Mouse (Mus musculus) limb, embryonic 14.5 days (tissue): ENCODE results near the gene 3110009E18Rik. TPM values are rescaled to one million over a fixed set of nuclear protein-coding genes. Genes with fewer than 3 reads are reported as not detected.

Experiments used
- ATAC-seq: fragments of 200-750 bp; cut with Nextera tagmentation; 2 replicates; pipeline ENCODE4 v1.8.0; 2017; ENCODE audit warnings: low read depth, moderate number of reproducible peaks, moderate TSS enrichment; ENCODE audit not compliant: low FRiP score
- DNase-seq: peaks from one replicate; pipeline ENCODE4 v3.0.0-alpha.2; 2015; ENCODE audit warnings: low spot score
- H3K27ac ChIP-seq: fragments of 300-500 bp; sonication (generic); replicated peaks from 2 replicates; pipeline ENCODE4 v1.5.1; 2014; ENCODE audit warnings: low read depth, mild to moderate bottlenecking, low read length, moderate library complexity, mixed read lengths
- H3K27me3 ChIP-seq: fragments of 300-500 bp; sonication (generic); 2 replicates; pipeline ENCODE4 v1.6.1; 2014; ENCODE audit warnings: low read length, mixed read lengths; ENCODE audit not compliant: control insufficient read depth, insufficient read depth
- H3K36me3 ChIP-seq: fragments of 300-500 bp; sonication (generic); 2 replicates; pipeline ENCODE4 v1.6.1; 2014; ENCODE audit warnings: mild to moderate bottlenecking, low read length, moderate library complexity, mixed read lengths; ENCODE audit not compliant: control insufficient read depth, insufficient read depth
- H3K4me1 ChIP-seq: fragments of 300-500 bp; sonication (generic); 2 replicates; pipeline ENCODE4 v1.6.1; 2014; ENCODE audit warnings: antibody characterized with exemption, low read length, mixed read lengths; ENCODE audit not compliant: control insufficient read depth, insufficient read depth
- H3K4me2 ChIP-seq: fragments of 300-500 bp; sonication (generic); replicated peaks from 2 replicates; pipeline ENCODE4 v1.6.1; 2014; ENCODE audit warnings: low read depth, mild to moderate bottlenecking, low read length, moderate library complexity; ENCODE audit not compliant: severe bottlenecking
- H3K4me3 ChIP-seq: fragments of 300-500 bp; sonication (generic); replicated peaks from 2 replicates; pipeline ENCODE4 v1.5.1; 2014; ENCODE audit warnings: low read length
- H3K9ac ChIP-seq: fragments of 300-500 bp; sonication (generic); 2 replicates; pipeline ENCODE4 v1.6.1; 2014; ENCODE audit warnings: mild to moderate bottlenecking, low read depth, low read length, moderate library complexity; ENCODE audit not compliant: severe bottlenecking
- H3K9me3 ChIP-seq: fragments of 300-500 bp; sonication (generic); 2 replicates; pipeline ENCODE4 v1.6.1; 2016; ENCODE audit warnings: low read length; ENCODE audit not compliant: control insufficient read depth
- POLR2A ChIP-seq: fragments of 200-500 bp; IDR thresholded peaks from 2 replicates; pipeline ENCODE4 v1.8.0; 2012; ENCODE audit warnings: inconsistent platforms, mild to moderate bottlenecking, moderate library complexity, borderline replicate concordance; ENCODE audit not compliant: insufficient read depth, insufficient read length; ENCODE audit errors: extremely low read depth
- WGBS: fragments of 180-500 bp; shearing (Covaris S2); extraction: QIAGEN DNeasy Blood & Tissue Kit; methylation state at CpG from one replicate; pipeline ENCODE4 v1.1.7; 2014; 5-methylcytosine and 5-hydroxymethylcytosine counted together
- polyA plus RNA-seq, 2 experiments: library from polyadenylated mRNA; depleted of rRNA in 1 of 2; stranded (reverse) in 1 of 2; unstranded in 1 of 2; fragments of >200 nt; fragmentation: Nextera tagmentation in 1 of 2; extraction: Ambion mirVana in 1 of 2; gene quantifications; 2 replicates each; pipeline versions ENCODE4 v1.2.1 to v1.2.3; 2012 to 2014

3110009E18Rik gene
- 6.4 and 11.4 TPM in 2 replicates for polyA plus RNA-seq (2012; rRNA removed)
- 19.8 and 20.9 TPM in 2 replicates for polyA plus RNA-seq (2014; fragmentation: Nextera tagmentation; extraction: Ambion mirVana)

DNA sequence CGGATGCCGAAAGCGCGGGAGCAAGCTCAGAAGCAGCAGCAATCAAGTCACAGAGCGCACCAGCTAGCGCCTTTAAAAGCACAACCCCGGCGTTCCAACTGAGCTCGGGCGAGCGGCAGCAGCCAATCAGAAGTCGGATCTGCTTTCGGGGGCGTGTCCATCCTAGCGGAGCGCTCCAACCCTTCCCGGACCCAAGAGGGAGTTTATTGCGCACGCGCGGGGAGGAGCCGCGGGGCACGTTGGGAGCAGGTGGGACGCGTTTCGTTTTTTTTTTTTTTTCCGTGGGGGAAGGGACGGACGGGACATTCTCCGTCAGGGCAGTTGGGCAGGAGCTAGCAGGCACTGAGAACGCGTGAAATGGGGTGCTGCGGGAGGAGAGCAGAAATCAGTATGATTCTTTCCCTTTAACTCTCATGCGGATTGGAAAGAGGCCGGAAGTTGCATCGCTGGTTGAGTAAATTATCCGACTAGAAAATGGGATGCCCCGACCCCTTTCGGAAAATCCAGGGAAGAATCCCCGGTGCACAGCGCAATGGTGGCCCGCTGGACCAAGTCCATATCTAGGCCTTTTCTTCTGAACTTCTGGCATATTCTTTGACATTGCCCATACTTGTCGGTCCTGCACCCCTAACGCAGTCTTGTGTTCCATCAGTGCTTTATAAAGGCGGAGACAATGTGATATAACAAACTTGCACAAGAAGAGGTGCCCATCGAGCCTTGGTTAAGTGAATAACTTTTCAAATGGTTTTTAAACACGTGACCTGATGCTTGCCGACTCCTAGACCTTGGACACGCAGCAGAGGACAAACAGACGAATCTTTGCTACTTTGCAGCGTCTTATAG lies at the start of gene 3110009E18Rik, which contains the start of gene Dbi:
TSS of gene 3110009E18Rik (plus strand) at position 219 of the 843 bp plus-strand sequence.
TSS of gene Dbi (minus strand) at position 110 of the 843 bp plus-strand sequence.
- no peaks in the 10 kb centered on the region for H3K9me3 ChIP-seq
- no peaks in the 10 kb centered on the region for H3K27me3 ChIP-seq
- peak; percentile 99 for DNase-seq
- ATAC-seq = peak; percentile 96
- H3K4me2 ChIP-seq = peak within 1 kb of the TSS; percentile 88
- peak; percentile 81; the same call in 1 of the 2 replicates for TF ChIP-seq POLR2A
- peaks cover 10% of the 10 kb centered on the region for H3K4me1 ChIP-seq
- H3K4me3 ChIP-seq = peak within 1 kb of the TSS; percentile 51
- peak within 1 kb of the TSS; percentile 60 for H3K9ac ChIP-seq
- H3K27ac ChIP-seq = peak within 1 kb of the TSS; percentile 83
- peaks cover 4% of the 10 kb centered on the region for H3K36me3 ChIP-seq
- 2% methylated on average over 50 of the region's 52 CpGs for WGBS

DNA sequence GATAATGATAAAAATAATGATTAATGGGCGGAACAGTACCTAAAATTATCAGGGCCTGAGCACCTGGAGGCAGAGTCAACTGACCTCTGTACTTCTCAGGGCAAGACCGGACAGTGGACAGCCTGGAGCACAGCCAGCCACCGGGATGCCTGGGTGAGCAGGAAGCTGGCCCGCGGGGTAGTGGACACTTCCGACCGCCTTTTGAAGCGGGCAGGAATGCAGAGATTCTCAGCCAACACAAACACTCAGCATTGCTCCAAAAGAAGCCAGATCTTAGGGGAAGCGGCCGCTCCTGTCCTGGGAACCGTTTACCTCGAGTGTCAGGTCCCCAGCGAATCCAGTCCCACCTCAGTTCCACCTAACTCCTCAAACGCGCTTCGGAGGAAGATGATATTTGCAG lies 48.1 kb upstream of the 3110009E18Rik start:
- peak overlapping the region; percentile 51; the same call in 1 of the 2 replicates for H3K9ac ChIP-seq
- no peaks in the 10 kb centered on the region for H3K36me3 ChIP-seq
- DNase-seq (no peak), ATAC-seq (no peak)
- H3K27ac ChIP-seq = no peak overlapping the region
- H3K4me3 ChIP-seq = peak overlapping the region; percentile 40
- 13% methylated on average over 16 of the region's 16 CpGs for WGBS
- TF ChIP-seq POLR2A = no peak
- H3K27me3 ChIP-seq = peaks cover 12% of the 10 kb centered on the region
- H3K4me2 ChIP-seq = peak overlapping the region; percentile 84
- H3K4me1 ChIP-seq = 0 out of 2 replicates have a peak, but pooled peaks cover 8% of the 10 kb centered on the region
- no peaks in the 10 kb centered on the region for H3K9me3 ChIP-seq

- DNase-seq (peak; percentile 48), ATAC-seq (peak; percentile 84)
- no peaks in the 10 kb centered on the region for H3K36me3 ChIP-seq
- WGBS = 2% methylated on average over 40 of the region's 40 CpGs
- H3K9ac ChIP-seq = peak within 1 kb of the TSS; percentile 51
- peak within 1 kb of the TSS; percentile 40 for H3K4me3 ChIP-seq
- 0 out of 2 replicates have a peak, but pooled peaks have one; percentile 43 for TF ChIP-seq POLR2A
- no peak within 1 kb of the TSS for H3K27ac ChIP-seq
- 0 out of 2 replicates have a peak, but pooled peaks cover 8% of the 10 kb centered on the region for H3K4me1 ChIP-seq
- no peaks in the 10 kb centered on the region for H3K9me3 ChIP-seq
- H3K4me2 ChIP-seq = peak within 1 kb of the TSS; percentile 84
- H3K27me3 ChIP-seq = peaks cover 12% of the 10 kb centered on the region
Observed at GRCm38 (mm10) chr1:120073519-120074306, 47.3 kb upstream of the 3110009E18Rik start, which contains the start of gene Tmem37. Gene Tmem37 (minus strand): TSS chr1:120074074.

DNA sequence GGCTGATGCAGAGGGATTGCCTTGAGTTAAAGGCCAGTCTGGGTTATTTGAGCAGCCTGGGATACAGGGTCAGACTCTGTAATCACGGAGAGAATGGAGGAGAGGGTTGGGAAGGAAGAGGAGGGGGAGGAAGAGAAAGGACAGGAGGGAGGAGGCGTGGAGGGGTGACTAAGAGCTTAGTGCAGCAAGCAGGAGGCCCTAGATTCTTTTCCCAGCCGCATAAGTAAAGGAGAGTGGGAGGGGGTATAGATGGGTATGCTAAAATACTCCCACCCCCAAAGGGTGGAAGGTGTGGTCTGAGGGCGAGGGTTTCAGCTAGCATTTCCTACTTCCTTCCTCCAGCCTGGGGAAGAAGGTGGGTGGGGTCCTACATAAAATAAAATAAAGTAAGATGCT lies 46.7 kb upstream of the 3110009E18Rik start:
- H3K4me3 ChIP-seq = no peak overlapping the region
- no peak for ATAC-seq
- H3K27ac ChIP-seq = no peak overlapping the region
- H3K4me2 ChIP-seq = peak overlapping the region; percentile 84; the same call in 1 of the 2 replicates
- H3K27me3 ChIP-seq = peaks cover 12% of the 10 kb centered on the region
- no peak for DNase-seq
- 0 out of 2 replicates have a peak, but pooled peaks cover 8% of the 10 kb centered on the region for H3K4me1 ChIP-seq
- H3K9ac ChIP-seq = no peak overlapping the region
- no peaks in the 10 kb centered on the region for H3K36me3 ChIP-seq
- no peaks in the 10 kb centered on the region for H3K9me3 ChIP-seq
- 35% methylated on average over 4 of the region's 4 CpGs for WGBS
- no peak for TF ChIP-seq POLR2A

DNA sequence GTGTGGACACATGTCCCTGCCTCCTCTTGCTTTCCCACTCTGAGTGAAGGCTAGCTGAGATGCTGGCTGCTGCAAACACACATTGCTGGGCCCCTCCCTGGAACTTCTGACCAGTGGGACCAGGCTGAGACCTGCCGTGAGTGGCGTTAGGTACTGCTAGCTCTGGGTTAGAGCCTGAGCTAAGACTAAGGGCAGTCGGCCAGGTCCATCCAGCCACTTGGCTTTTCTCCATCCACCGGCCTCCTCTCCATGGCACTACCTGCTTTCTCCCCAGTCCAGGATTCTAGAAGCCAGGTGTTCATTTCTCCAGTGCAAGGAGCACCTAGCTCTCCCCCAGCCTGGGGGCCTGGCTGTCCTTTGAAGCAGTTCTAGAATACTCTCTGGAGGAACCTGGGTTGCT lies 46.1 kb upstream of the 3110009E18Rik start:
- Histone ChIP-seq H3K36me3 (no peaks in the 10 kb centered on the region), H3K4me1 (0 out of 2 replicates have a peak, but pooled peaks cover 8% of the 10 kb centered on the region), H3K4me2 (no peak overlapping the region), H3K4me3 (no peak overlapping the region), H3K27ac (no peak overlapping the region), H3K9me3 (no peaks in the 10 kb centered on the region), H3K9ac (no peak overlapping the region), H3K27me3 (peaks cover 12% of the 10 kb centered on the region)
- DNase-seq = no peak
- no peak for ATAC-seq
- no peak for TF ChIP-seq POLR2A
- WGBS = 74% methylated on average over 4 of the region's 4 CpGs
